Mouse (Mus musculus) stomach, postnatal 0 days (tissue): ENCODE measurements around the gene Tmc4. TPM values are rescaled to one million over a fixed set of nuclear protein-coding genes. Genes with fewer than 3 reads are reported as not detected.
"Not testable (repeated sequence)": the region's sequence is repeated elsewhere in the genome, so short reads cannot be mapped to it uniquely, and the experiment has no call there.

Experiments used
- ATAC-seq: fragments of 200-750 bp; cut with Nextera tagmentation; 2 replicates; pipeline ENCODE4 v1.8.0; 2017; ENCODE audit not compliant: low FRiP score, low TSS enrichment
- DNase-seq: peaks from one replicate; pipeline ENCODE4 v3.0.0-alpha.2; 2016; ENCODE audit warnings: low spot score
- H3K27ac ChIP-seq: fragments of 300-500 bp; sonication (generic); replicated peaks from 2 replicates; pipeline ENCODE4 v1.5.1; 2014; ENCODE audit warnings: mild to moderate bottlenecking, control low read depth
- H3K27me3 ChIP-seq: fragments of 300-500 bp; sonication (generic); 2 replicates; pipeline ENCODE4 v1.6.1; 2014; ENCODE audit warnings: low read length; ENCODE audit not compliant: control insufficient read depth, insufficient read depth
- H3K36me3 ChIP-seq: fragments of 300-500 bp; sonication (generic); 2 replicates; pipeline ENCODE4 v1.6.1; 2014; ENCODE audit warnings: low read length, mixed read lengths; ENCODE audit not compliant: control insufficient read depth, insufficient read depth
- H3K4me1 ChIP-seq: fragments of 300-500 bp; sonication (generic); replicated peaks from 2 replicates; pipeline ENCODE4 v1.6.1; 2014; ENCODE audit warnings: antibody characterized with exemption; ENCODE audit not compliant: control insufficient read depth, insufficient read depth
- H3K4me2 ChIP-seq: fragments of 300-500 bp; sonication (generic); replicated peaks from 2 replicates; pipeline ENCODE4 v1.6.1; 2014; ENCODE audit warnings: low read depth, mild to moderate bottlenecking, control low read depth, moderate library complexity
- H3K4me3 ChIP-seq: fragments of 300-500 bp; sonication (generic); 2 replicates; pipeline ENCODE4 v1.5.1; 2014; ENCODE audit warnings: low read depth, low read length, control low read depth
- H3K9ac ChIP-seq: fragments of 300-500 bp; sonication (generic); 2 replicates; pipeline ENCODE4 v1.6.1; 2014; ENCODE audit warnings: mild to moderate bottlenecking, low read length, control low read depth, mixed read lengths
- H3K9me3 ChIP-seq: fragments of 300-500 bp; sonication (generic); 2 replicates; pipeline ENCODE4 v1.6.1; 2016; ENCODE audit warnings: low read length; ENCODE audit not compliant: control insufficient read depth
- CTCF ChIP-seq: IDR thresholded peaks from 2 replicates; pipeline ENCODE4 v1.5.1; 2016; ENCODE audit warnings: antibody characterized with exemption, low read depth, mild to moderate bottlenecking, moderate library complexity
- EP300 ChIP-seq: optimal IDR thresholded peaks from 2 replicates; pipeline ENCODE3; 2016; ENCODE audit warnings: antibody characterized with exemption
- WGBS: fragments of 180-500 bp; shearing (Covaris S2); extraction: QIAGEN DNeasy Blood & Tissue Kit; methylation state at CpG from one replicate; pipeline ENCODE4 v1.1.7; 2014; 5-methylcytosine and 5-hydroxymethylcytosine counted together
- polyA plus RNA-seq: library from polyadenylated mRNA; unstranded; fragments of >200 nt; fragmentation: Nextera tagmentation; extraction: Ambion mirVana; gene quantifications from 2 replicates; pipeline ENCODE4 v1.2.1, GENCODE M21; 2015

Gene Tmc4
- polyA plus RNA-seq, 1 experiment from 2014 or later: 70.1 TPM

DNA sequence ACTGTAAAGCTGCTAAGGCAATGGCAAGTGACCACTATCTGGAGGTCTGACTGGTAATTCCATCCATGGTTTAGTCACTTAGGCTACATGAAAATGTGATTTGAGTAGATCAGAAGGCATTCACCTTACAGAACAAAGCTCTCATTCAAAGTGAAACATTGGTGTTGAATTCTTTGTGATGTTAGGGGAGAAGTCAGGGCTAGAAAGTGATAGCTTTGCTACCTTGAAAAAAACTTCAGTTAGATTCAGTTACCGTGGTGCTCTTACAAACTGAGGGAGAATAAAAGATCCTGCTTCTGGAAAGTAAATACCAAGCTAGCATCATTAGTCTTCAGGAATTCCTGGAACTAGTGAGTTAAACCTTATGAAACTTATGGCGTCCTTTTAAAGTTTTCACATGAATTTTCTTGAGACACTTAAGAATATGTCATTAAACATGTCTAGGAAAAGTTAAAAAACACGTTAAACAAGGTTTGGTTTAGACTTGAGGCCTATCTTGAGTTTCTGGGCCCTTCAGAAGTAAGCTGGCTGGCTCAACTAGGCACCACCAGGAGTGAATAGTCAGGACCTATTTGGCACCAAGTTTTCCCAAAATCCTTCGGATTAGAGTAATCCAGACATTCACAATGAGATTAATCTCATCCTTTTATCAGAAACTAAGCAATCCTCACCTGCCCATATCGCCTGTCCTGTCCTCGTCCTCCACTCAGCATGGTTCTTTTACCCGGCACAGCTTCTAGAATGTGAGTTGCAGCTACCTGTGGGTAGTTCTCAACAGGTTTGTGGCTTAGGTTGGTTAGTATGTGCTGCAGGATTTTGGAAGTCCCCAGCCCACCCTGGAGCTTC is 30.4 kb upstream of the Tmc4 start:
- Histone ChIP-seq H3K4me1 (peaks cover 4% of the 10 kb centered on the region; the same call in 1 of the 2 replicates), H3K4me2 (no peak overlapping the region), H3K27me3 (no peaks in the 10 kb centered on the region), H3K9me3 (no peaks in the 10 kb centered on the region), H3K36me3 (peaks cover 8% of the 10 kb centered on the region), H3K9ac (no peak overlapping the region), H3K4me3 (no peak overlapping the region), H3K27ac (no peak overlapping the region)
- ATAC-seq (no peak), DNase-seq (no peak)
- 40% methylated on average over 7 of the region's 7 CpGs for WGBS
- TF ChIP-seq CTCF (no peak), EP300 (no peak)

DNA sequence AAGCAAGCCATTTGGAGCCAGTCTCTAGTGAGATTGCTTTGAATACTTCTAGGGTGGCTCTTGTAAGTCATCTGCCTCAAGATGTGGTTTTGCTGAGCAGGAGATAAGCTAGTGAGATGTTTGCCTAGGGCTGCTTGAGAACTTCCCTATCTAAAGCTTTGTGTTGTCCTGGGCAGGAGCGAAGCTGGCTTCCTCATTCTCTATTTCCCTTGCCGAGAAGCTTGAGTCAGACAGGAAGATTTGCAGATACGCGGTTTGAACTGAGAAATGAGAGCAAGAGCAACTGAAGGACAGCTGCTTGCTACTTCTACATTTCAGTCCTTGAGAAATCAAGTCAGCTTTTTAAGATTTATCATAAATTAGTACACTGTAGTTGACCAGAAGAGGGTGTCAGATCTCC is 29.7 kb upstream of the Tmc4 start:
- TF ChIP-seq CTCF: no peak
- no peak for TF ChIP-seq EP300
- Histone ChIP-seq H3K4me2 (no peak overlapping the region), H3K36me3 (peaks cover 8% of the 10 kb centered on the region), H3K27ac (no peak overlapping the region), H3K9me3 (no peaks in the 10 kb centered on the region), H3K27me3 (no peaks in the 10 kb centered on the region), H3K4me3 (no peak overlapping the region), H3K9ac (peak overlapping the region; percentile 41; the same call in 1 of the 2 replicates), H3K4me1 (peaks cover 4% of the 10 kb centered on the region; the same call in 1 of the 2 replicates)
- WGBS: 54% methylated on average over 4 of the region's 4 CpGs
- DNase-seq: peak; percentile 36
- ATAC-seq: peak; percentile 57

DNA sequence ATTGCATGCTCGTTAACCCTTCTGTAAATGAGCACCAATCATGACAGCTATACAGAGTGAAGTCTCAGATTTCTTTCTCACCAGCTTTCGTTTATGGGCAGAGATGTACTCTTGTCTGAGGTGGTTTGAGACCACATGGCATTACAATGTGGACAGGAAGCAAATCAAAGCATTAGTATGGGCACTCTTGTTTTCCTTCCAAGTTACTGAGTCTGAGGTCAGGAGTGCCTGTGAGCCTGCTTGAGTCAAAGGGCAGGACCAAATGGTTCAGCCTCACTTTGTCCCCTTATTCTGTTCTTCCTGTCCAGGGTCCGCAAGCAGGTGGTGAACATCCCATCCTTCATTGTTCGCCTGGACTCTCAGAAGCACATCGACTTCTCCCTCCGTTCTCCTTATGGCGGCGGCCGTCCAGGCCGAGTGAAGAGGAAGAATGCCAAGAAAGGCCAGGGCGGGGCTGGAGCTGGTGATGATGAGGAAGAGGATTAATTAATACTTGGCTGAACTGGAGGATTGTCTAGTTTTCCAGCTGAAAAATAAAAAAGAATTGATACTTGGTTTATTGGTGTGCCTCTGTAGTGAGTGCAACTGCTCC is 29.1 kb upstream of the Tmc4 start:
- H3K9me3 ChIP-seq: no peaks in the 10 kb centered on the region
- no peak overlapping the region for H3K4me3 ChIP-seq
- peak overlapping the region; percentile 82; the same call in 1 of the 2 replicates for H3K9ac ChIP-seq
- peaks cover 8% of the 10 kb centered on the region for H3K36me3 ChIP-seq
- no peaks in the 10 kb centered on the region for H3K27me3 ChIP-seq
- TF ChIP-seq EP300 (no peak), CTCF (no peak)
- H3K27ac ChIP-seq: peak overlapping the region; percentile 19
- ATAC-seq (no peak; the same call in 1 of the 2 replicates), DNase-seq (no peak)
- H3K4me2 ChIP-seq: peak overlapping the region; percentile 73; the same call in 1 of the 2 replicates
- WGBS: 33% methylated on average over 11 of the region's 11 CpGs
- peaks cover 4% of the 10 kb centered on the region; the same call in 1 of the 2 replicates for H3K4me1 ChIP-seq

DNA sequence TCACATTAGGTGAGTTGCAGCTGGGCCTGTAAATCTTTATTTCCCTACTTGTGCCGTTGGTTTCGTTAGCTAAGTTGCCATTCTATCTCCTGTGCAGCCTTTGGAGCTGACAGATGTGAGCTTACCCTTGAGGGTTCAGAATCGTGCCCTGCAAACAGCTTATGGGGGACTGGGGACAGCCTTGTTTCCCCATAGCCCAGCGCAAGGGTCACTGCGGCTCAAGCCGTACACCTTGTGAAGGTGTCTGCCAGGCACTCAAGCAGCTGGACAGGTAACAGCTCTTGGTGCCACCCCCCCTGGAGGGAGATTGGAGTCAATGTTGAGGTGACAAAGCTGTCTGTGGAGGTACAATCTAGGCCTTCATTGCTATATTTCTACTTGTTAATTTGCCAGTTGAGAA is 28.6 kb upstream of the Tmc4 start:
- no peak for TF ChIP-seq EP300
- no peak for TF ChIP-seq CTCF
- peak overlapping the region; percentile 82 for H3K9ac ChIP-seq
- H3K27ac ChIP-seq: peak overlapping the region; percentile 19; the same call in 1 of the 2 replicates
- peak overlapping the region; percentile 63 for H3K4me3 ChIP-seq
- no peak for DNase-seq
- H3K9me3 ChIP-seq: no peaks in the 10 kb centered on the region
- H3K4me1 ChIP-seq: peaks cover 4% of the 10 kb centered on the region; the same call in 1 of the 2 replicates
- H3K4me2 ChIP-seq: peak overlapping the region; percentile 73
- 21% methylated on average over 6 of the region's 6 CpGs for WGBS
- no peak for ATAC-seq
- H3K27me3 ChIP-seq: no peaks in the 10 kb centered on the region
- H3K36me3 ChIP-seq: peaks cover 8% of the 10 kb centered on the region

DNA sequence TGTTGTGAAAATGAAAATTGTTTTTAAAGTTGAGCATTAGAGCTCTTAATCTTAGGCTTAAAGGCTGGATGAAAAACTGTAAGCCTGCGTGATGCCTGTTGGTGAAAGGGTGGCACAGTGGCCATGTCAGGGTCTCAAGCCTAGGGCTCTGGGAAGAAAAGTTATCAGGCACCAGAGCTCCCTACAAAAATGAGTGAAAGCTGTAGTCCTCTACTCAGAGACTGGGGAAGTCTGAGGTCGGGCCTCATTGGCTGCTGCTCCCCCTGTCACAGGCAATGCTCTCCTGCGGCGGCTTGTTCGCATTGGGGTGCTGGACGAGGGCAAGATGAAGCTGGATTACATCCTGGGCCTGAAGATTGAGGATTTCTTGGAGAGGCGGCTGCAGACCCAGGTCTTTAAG is 28.1 kb upstream of the Tmc4 start:
- H3K9me3 ChIP-seq, H3K27me3 ChIP-seq, ATAC-seq, H3K4me1 ChIP-seq, DNase-seq, H3K27ac ChIP-seq, H3K36me3 ChIP-seq: not testable (repeated sequence)
- Histone ChIP-seq H3K4me2 (peak overlapping the region; percentile 73), H3K4me3 (peak overlapping the region; percentile 63), H3K9ac (peak overlapping the region; percentile 82)
- 3% methylated on average over 6 of the region's 7 CpGs for WGBS

DNA sequence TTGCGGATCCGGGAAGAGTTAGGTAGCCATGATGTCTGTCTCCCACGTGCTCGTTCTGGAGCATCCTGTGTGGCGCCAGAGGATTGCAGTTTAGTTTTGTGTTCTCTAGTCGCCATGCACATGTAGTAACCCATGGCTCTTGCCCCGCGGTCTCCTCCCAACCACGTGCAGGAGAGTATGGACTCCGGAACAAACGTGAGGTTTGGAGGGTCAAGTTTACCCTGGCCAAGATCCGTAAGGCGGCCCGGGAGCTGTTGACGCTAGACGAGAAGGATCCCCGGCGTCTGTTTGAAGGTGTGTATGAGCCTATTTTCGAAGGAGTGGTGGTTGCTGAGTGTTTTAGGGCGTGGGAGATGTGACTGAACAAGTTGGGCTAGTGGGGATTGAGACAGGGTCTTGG is 27.1 kb upstream of the Tmc4 start:
- Histone ChIP-seq H3K4me1 (peaks cover 4% of the 10 kb centered on the region; the same call in 1 of the 2 replicates), H3K4me3 (peak overlapping the region; percentile 63), H3K27me3 (no peaks in the 10 kb centered on the region), H3K9ac (peak overlapping the region; percentile 82), H3K36me3 (peaks cover 10% of the 10 kb centered on the region), H3K4me2 (peak overlapping the region; percentile 73), H3K9me3 (no peaks in the 10 kb centered on the region), H3K27ac (peak overlapping the region; percentile 95)
- TF ChIP-seq CTCF (no peak), EP300 (no peak)
- ATAC-seq (peak; percentile 48), DNase-seq (peak; percentile 54)
- WGBS: under 1% methylated on average over 20 of the region's 20 CpGs
